Mouse (Mus musculus): Measurements from ENCODE around the gene Anks3. TPM values are rescaled to one million over a fixed set of nuclear protein-coding genes. Genes with fewer than 3 reads are reported as not detected.

The Anks3 gene
- polyA plus RNA-seq, 1 experiment from 2014 or later = 39.6 TPM

GRCm38 (mm10) chr16:4902390-4902789 lies 61.6 kb downstream of the Anks3 start:
- no peak overlapping the region for H3K9ac ChIP-seq
- H3K27ac ChIP-seq = no peak overlapping the region
- ATAC-seq = no peak
- H3K4me1 ChIP-seq (replicated peaks) = peaks cover 24% of the 10 kb centered on the region
- no peaks in the 10 kb centered on the region for H3K36me3 ChIP-seq
- H3K4me3 ChIP-seq (replicated peaks) = no peak overlapping the region
- 86% methylated on average over 2 of the region's 2 CpGs for WGBS
- H3K4me2 ChIP-seq (replicated peaks) = no peak overlapping the region
- H3K27me3 ChIP-seq (replicated peaks) = no peaks in the 10 kb centered on the region
- no peaks in the 10 kb centered on the region for H3K9me3 ChIP-seq

- no peak overlapping the region for H3K4me2 ChIP-seq (replicated peaks)
- no peaks in the 10 kb centered on the region for H3K36me3 ChIP-seq
- H3K27me3 ChIP-seq (replicated peaks) = no peaks in the 10 kb centered on the region
- no peak overlapping the region for H3K4me3 ChIP-seq (replicated peaks)
- no peak for ATAC-seq
- WGBS = 66% methylated on average over 7 of the region's 7 CpGs
- H3K27ac ChIP-seq = no peak overlapping the region
- H3K9ac ChIP-seq = no peak overlapping the region
- H3K4me1 ChIP-seq (replicated peaks) = peaks cover 31% of the 10 kb centered on the region
- no peaks in the 10 kb centered on the region for H3K9me3 ChIP-seq
These were observed 62.8 kb downstream of the Anks3 start for GRCm38 (mm10) chr16:4901167-4901566.

DNA sequence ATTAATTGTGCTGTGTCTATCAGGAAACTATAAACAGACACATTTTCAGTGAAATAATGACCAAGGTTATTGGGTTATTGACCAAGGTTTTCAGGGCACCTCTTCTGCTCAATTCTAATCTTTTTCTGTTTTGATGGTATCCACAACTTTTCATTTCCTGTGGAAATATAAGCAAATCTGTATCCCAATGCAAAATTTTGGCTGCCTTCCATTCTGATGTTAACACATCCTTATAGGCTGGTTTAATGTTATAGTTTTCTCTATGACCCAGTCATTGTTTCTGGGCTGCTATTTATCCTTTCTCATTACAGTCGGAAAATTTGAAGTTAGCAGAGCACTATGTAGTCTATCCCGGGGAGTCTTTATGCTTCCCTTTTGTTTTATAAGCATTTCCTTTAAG lies 64.3 kb downstream of the Anks3 start:
- peaks cover 29% of the 10 kb centered on the region for H3K4me1 ChIP-seq (replicated peaks)
- no peak overlapping the region; the same call in 1 of the 2 replicates for H3K27ac ChIP-seq
- no peaks in the 10 kb centered on the region for H3K9me3 ChIP-seq
- H3K27me3 ChIP-seq (replicated peaks) = no peaks in the 10 kb centered on the region
- 42% methylated on average over 2 of the region's 2 CpGs for WGBS
- no peak for ATAC-seq
- H3K36me3 ChIP-seq = no peaks in the 10 kb centered on the region
- H3K4me3 ChIP-seq (replicated peaks) = no peak overlapping the region
- H3K9ac ChIP-seq = no peak overlapping the region
- no peak overlapping the region for H3K4me2 ChIP-seq (replicated peaks)

GRCm38 (mm10) chr16:4898881-4899280 lies 65.1 kb downstream of the Anks3 start:
- peaks cover 27% of the 10 kb centered on the region for H3K4me1 ChIP-seq (replicated peaks)
- no peak overlapping the region for H3K4me3 ChIP-seq (replicated peaks)
- ATAC-seq = no peak
- no peak overlapping the region for H3K27ac ChIP-seq
- H3K36me3 ChIP-seq = no peaks in the 10 kb centered on the region
- no peaks in the 10 kb centered on the region for H3K9me3 ChIP-seq
- no peak overlapping the region for H3K9ac ChIP-seq
- no peaks in the 10 kb centered on the region for H3K27me3 ChIP-seq (replicated peaks)
- no peak overlapping the region for H3K4me2 ChIP-seq (replicated peaks)
- 87% methylated on average over 6 of the region's 6 CpGs for WGBS

DNA sequence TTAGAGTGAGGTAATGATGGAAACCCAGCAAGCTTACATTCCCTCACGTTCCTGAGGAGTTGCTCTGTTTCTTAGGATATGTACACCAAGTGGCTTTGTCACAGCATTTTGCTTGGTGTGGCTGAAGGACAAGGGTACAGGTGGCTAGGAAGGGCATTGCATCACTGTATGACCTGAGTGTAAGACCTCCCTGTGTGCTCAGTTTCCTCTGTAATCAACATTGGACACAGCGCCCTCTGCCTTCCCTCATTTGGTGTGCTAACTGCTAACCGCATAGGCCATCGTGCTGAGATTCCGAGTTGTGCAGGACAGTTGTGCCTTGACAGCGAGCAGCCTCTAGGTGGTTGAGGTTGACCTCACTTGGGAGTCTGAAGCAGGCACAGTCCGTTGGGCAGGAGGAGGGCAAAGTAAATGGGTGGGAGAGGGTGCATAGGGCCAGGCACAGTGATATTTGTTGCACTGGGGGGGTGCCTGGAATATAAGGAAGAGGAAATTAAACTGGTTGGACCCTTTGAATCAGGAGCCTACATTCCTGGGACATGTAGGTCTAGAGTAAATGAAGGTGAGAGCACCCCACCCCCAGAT lies 66.8 kb downstream of the Anks3 start:
- WGBS = 71% methylated on average over 7 of the region's 7 CpGs
- Histone ChIP-seq H3K27me3 (replicated peaks) (no peaks in the 10 kb centered on the region), H3K27ac (no peak overlapping the region), H3K4me1 (replicated peaks) (peaks cover 17% of the 10 kb centered on the region), H3K9ac (no peak overlapping the region), H3K36me3 (no peaks in the 10 kb centered on the region), H3K9me3 (no peaks in the 10 kb centered on the region), H3K4me2 (replicated peaks) (no peak overlapping the region), H3K4me3 (replicated peaks) (no peak overlapping the region)
- peak; percentile 24; the same call in 1 of the 2 replicates for ATAC-seq

DNA sequence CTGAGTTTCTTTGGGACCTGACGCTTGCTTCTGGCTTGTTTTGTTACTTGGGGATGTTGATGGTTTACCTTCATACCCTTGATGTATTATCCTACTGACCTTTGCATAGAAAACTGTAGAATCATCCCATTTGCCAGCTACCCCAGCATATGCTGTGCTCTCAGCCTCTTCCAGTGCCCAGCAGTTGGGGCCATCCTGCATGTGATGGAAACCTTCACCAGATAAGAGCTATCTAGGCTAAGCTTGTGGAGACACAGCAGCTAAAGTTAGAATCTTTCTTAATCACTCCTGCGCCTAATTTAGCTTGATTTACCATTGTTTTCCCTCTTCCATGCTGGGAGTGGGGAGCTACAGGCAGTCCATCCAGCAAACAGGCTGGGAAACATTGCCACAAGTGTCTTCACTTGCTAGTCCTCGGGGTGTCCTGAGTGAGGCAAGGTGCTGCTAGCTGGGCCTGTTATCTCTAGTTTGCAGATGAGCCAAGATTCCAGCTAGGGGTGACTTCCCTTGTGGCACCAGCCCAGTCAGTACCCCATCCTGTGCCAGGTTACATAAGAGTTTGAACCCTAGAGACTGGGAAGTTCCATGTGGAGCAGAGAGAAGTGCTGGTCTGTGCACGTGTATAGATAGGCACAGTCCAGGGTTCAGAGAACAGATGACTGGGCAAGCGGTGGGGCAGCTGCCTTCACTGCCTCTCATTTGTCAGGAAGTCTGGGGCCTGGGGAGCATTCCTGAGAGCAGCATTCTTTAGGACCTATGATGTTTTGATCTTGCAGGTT lies 67.6 kb downstream of the Anks3 start:
- no peaks in the 10 kb centered on the region for H3K27me3 ChIP-seq (replicated peaks)
- 62% methylated on average over 5 of the region's 5 CpGs for WGBS
- H3K9me3 ChIP-seq = no peaks in the 10 kb centered on the region
- peaks cover 17% of the 10 kb centered on the region for H3K4me1 ChIP-seq (replicated peaks)
- no peak overlapping the region; the same call in 1 of the 2 replicates for H3K4me2 ChIP-seq (replicated peaks)
- H3K36me3 ChIP-seq = no peaks in the 10 kb centered on the region
- H3K9ac ChIP-seq = no peak overlapping the region
- peak; percentile 92 for ATAC-seq
- 0 out of 2 replicates have a peak overlapping the region, but pooled peaks have one; percentile 48 for H3K27ac ChIP-seq
- H3K4me3 ChIP-seq (replicated peaks) = no peak overlapping the region

DNA sequence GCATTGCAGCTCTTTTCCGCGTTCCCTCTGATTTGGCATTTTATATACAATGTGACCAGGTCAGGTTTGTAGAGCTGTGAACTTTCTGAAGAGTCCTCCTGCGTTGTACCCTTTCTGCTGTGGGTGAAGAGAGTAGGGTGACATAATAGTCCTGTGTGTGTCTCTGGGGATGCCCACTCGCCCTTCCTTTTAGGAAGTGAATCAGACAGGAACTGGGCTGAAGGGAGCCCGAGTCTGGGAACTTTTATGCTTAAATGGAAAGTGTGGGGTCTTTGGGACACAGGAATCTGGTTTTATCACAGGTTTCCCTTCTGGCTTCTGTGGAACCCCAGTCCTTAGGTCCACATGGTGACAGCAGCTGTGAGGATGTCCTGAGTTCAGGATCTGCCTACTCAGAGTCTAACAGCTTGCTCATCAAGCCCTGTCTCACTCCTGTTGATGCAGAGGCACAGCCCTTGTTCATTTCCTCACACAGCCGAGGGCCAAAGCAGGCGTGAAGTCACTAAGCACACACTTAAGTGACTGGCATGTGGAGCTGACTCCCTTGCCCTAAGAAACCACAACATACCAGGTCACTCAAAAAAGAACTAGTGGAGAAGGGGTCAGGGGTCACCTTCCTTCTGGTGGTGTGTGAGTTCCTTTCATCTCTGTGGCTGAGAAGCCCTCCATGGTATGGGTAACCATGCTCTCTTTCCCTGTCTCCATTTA lies 69.7 kb downstream of the Anks3 start:
- Histone ChIP-seq H3K4me1 (replicated peaks) (peaks cover 14% of the 10 kb centered on the region), H3K9ac (no peak overlapping the region), H3K27me3 (replicated peaks) (no peaks in the 10 kb centered on the region), H3K36me3 (no peaks in the 10 kb centered on the region), H3K4me2 (replicated peaks) (no peak overlapping the region), H3K9me3 (no peaks in the 10 kb centered on the region), H3K4me3 (replicated peaks) (no peak overlapping the region), H3K27ac (no peak overlapping the region)
- no peak for ATAC-seq
- 80% methylated on average over 7 of the region's 7 CpGs for WGBS

GRCm38 (mm10) chr16:4892171-4892570 lies 71.8 kb downstream of the Anks3 start:
- no peak overlapping the region for H3K9ac ChIP-seq
- H3K27me3 ChIP-seq (replicated peaks) = no peaks in the 10 kb centered on the region
- no peak for ATAC-seq
- no peak overlapping the region for H3K4me2 ChIP-seq (replicated peaks)
- H3K27ac ChIP-seq = no peak overlapping the region
- H3K9me3 ChIP-seq = no peaks in the 10 kb centered on the region
- H3K36me3 ChIP-seq = no peaks in the 10 kb centered on the region
- WGBS = 88% methylated on average over 6 of the region's 6 CpGs
- no peak overlapping the region for H3K4me3 ChIP-seq (replicated peaks)
- peaks cover 17% of the 10 kb centered on the region for H3K4me1 ChIP-seq (replicated peaks)

Other genes with a start within 250 kb of the Anks3 start
- 48.5 and 50.7 TPM in 2 replicates for gene Nmral1, start 244.8 kb downstream of the Anks3 start, polyA plus RNA-seq (2015; fragmentation: Nextera tagmentation; extraction: Ambion mirVana)
- 90.4 and 91.7 TPM in 2 replicates for gene Hmox2, start 237.8 kb downstream of the Anks3 start, polyA plus RNA-seq (2015; fragmentation: Nextera tagmentation; extraction: Ambion mirVana)
- 83.1 and 88.3 TPM in 2 replicates for gene Cdip1, start 173.9 kb downstream of the Anks3 start, polyA plus RNA-seq (2015; fragmentation: Nextera tagmentation; extraction: Ambion mirVana)
- gene 4930562C15Rik, start 128.8 kb downstream of the Anks3 start, polyA plus RNA-seq (2015; fragmentation: Nextera tagmentation; extraction: Ambion mirVana) = 0.23 TPM in 2 replicates
- 34.0 and 36.1 TPM in 2 replicates for gene Ubald1, start 83.9 kb downstream of the Anks3 start, polyA plus RNA-seq (2015; fragmentation: Nextera tagmentation; extraction: Ambion mirVana)
- gene Mgrn1, start 78.0 kb downstream of the Anks3 start, polyA plus RNA-seq (2015; fragmentation: Nextera tagmentation; extraction: Ambion mirVana) = 71.2 and 77.9 TPM in 2 replicates
- 128 and 143 TPM in 2 replicates for gene Nudt16l1, start 25.4 kb downstream of the Anks3 start, polyA plus RNA-seq (2015; fragmentation: Nextera tagmentation; extraction: Ambion mirVana)
- not detected in 2 replicates for gene Sept12, start 33.6 kb upstream of the Anks3 start, polyA plus RNA-seq (2015; fragmentation: Nextera tagmentation; extraction: Ambion mirVana)
- gene Smim22, start 43.1 kb upstream of the Anks3 start, polyA plus RNA-seq (2015; fragmentation: Nextera tagmentation; extraction: Ambion mirVana) = 99.2 and 112 TPM in 2 replicates
- gene Rogdi, start 49.3 kb upstream of the Anks3 start, polyA plus RNA-seq (2015; fragmentation: Nextera tagmentation; extraction: Ambion mirVana) = 46.2 and 51.7 TPM in 2 replicates
- gene Glyr1, start 85.7 kb upstream of the Anks3 start, polyA plus RNA-seq (2015; fragmentation: Nextera tagmentation; extraction: Ambion mirVana) = 129 and 136 TPM in 2 replicates
- gene Ubn1, start 85.9 kb upstream of the Anks3 start, polyA plus RNA-seq (2015; fragmentation: Nextera tagmentation; extraction: Ambion mirVana) = 15.4 and 17.0 TPM in 2 replicates
- 4.4 and 4.7 TPM in 2 replicates for gene Ppl, start 168.2 kb upstream of the Anks3 start, polyA plus RNA-seq (2015; fragmentation: Nextera tagmentation; extraction: Ambion mirVana)
- 0.03 TPM in 1 of 2 replicates, not detected in the other for gene Sec14l5, start 182.9 kb upstream of the Anks3 start, polyA plus RNA-seq (2015; fragmentation: Nextera tagmentation; extraction: Ambion mirVana)
- 27.6 and 29.9 TPM in 2 replicates for gene Nagpa, start 239.8 kb upstream of the Anks3 start, polyA plus RNA-seq (2015; fragmentation: Nextera tagmentation; extraction: Ambion mirVana)

Measured in intestine, embryonic 15.5 days (tissue).